Mouse (Mus musculus): Measurements from ENCODE around the gene Zbtb7a.
"Not testable (repeated sequence)": the region's sequence is repeated elsewhere in the genome, so short reads cannot be mapped to it uniquely, and the experiment has no call there.

Gene Zbtb7a

GRCm38 (mm10) chr10:81168521-81169244 lies 33.7 kb downstream of the Zbtb7a start:
- peak; percentile 86 for DNase-seq (ENCODE audit: inconsistent ontology term)

GRCm38 (mm10) chr10:81169411-81169900 lies 34.4 kb downstream of the Zbtb7a start:
- DNase-seq (ENCODE audit: inconsistent ontology term), result not testable (repeated sequence)

- DNase-seq (ENCODE audit: inconsistent ontology term), result peak; percentile 81
These were observed 38.1 kb downstream of the Zbtb7a start for GRCm38 (mm10) chr10:81173132-81173531.

- DNase-seq (ENCODE audit: inconsistent ontology term), result peak; percentile 86
These were observed 39.8 kb downstream of the Zbtb7a start for GRCm38 (mm10) chr10:81174617-81175344.

- not testable (repeated sequence) for DNase-seq (ENCODE audit: inconsistent ontology term)
These were observed 40.3 kb downstream of the Zbtb7a start for GRCm38 (mm10) chr10:81175345-81175701.

- DNase-seq (ENCODE audit: inconsistent ontology term), result peak; percentile 49
These were observed 41.0 kb downstream of the Zbtb7a start for GRCm38 (mm10) chr10:81175936-81176465.

- peak; percentile 98 for DNase-seq (ENCODE audit: inconsistent ontology term)
These were observed 41.6 kb downstream of the Zbtb7a start, which contains the start of gene Eef2 for GRCm38 (mm10) chr10:81176466-81177271. Gene Eef2, plus strand, starts transcription at chr10:81176631.

- no peak for DNase-seq (ENCODE audit: inconsistent ontology term)
These were observed 42.5 kb downstream of the Zbtb7a start for GRCm38 (mm10) chr10:81177491-81177925.

GRCm38 (mm10) chr10:81177958-81178712 lies 43.1 kb downstream of the Zbtb7a start:
- DNase-seq (ENCODE audit: inconsistent ontology term), result no peak

GRCm38 (mm10) chr10:81178927-81179326 lies 43.9 kb downstream of the Zbtb7a start:
- no peak for DNase-seq (ENCODE audit: inconsistent ontology term)

- no peak for DNase-seq (ENCODE audit: inconsistent ontology term)
These were observed 44.7 kb downstream of the Zbtb7a start for GRCm38 (mm10) chr10:81179451-81180342.

GRCm38 (mm10) chr10:81180946-81181345 lies 45.9 kb downstream of the Zbtb7a start:
- DNase-seq (ENCODE audit: inconsistent ontology term), result no peak

- not testable (repeated sequence) for DNase-seq (ENCODE audit: inconsistent ontology term)
These were observed 46.8 kb downstream of the Zbtb7a start for GRCm38 (mm10) chr10:81181860-81182259.

GRCm38 (mm10) chr10:81182336-81183333 lies 47.6 kb downstream of the Zbtb7a start, which contains the start of gene Dapk3:
Gene Dapk3, plus strand, starts transcription at chr10:81183005.
- DNase-seq (ENCODE audit: inconsistent ontology term), result peak; percentile 98

- DNase-seq (ENCODE audit: inconsistent ontology term), result no peak
These were observed 48.8 kb downstream of the Zbtb7a start, which contains the start of gene 4930442H23Rik for GRCm38 (mm10) chr10:81183805-81184204. Gene 4930442H23Rik, minus strand, starts transcription at chr10:81183849.

GRCm38 (mm10) chr10:81184765-81185164 lies 49.7 kb downstream of the Zbtb7a start:
- DNase-seq (ENCODE audit: inconsistent ontology term), result no peak

GRCm38 (mm10) chr10:81187161-81187560 lies 52.1 kb downstream of the Zbtb7a start:
- no peak for DNase-seq (ENCODE audit: inconsistent ontology term)

- DNase-seq (ENCODE audit: inconsistent ontology term), result no peak
These were observed 54.8 kb downstream of the Zbtb7a start for GRCm38 (mm10) chr10:81189821-81190220.
